Mouse (Mus musculus): Measurements from ENCODE around the gene Nup214. TPM values are rescaled to one million over a fixed set of nuclear protein-coding genes. Genes with fewer than 3 reads are reported as not detected.

Nup214 gene
- polyA plus RNA-seq (2012), result 13.0 and 25.5 TPM in 2 replicates

GRCm38 (mm10) chr2:31974141-31974808 lies at the start of gene Nup214:
Gene Nup214 (plus strand): TSS chr2:31974436.
- TF ChIP-seq GATA1 (IDR thresholded peaks at IDR 0.05; ENCODE audit: low read length), result no peak

- no peak for TF ChIP-seq GATA1 (IDR thresholded peaks at IDR 0.05; ENCODE audit: low read length)
Measured at GRCm38 (mm10) chr2:31924811-31925210, 49.4 kb upstream of the Nup214 start.

DNA sequence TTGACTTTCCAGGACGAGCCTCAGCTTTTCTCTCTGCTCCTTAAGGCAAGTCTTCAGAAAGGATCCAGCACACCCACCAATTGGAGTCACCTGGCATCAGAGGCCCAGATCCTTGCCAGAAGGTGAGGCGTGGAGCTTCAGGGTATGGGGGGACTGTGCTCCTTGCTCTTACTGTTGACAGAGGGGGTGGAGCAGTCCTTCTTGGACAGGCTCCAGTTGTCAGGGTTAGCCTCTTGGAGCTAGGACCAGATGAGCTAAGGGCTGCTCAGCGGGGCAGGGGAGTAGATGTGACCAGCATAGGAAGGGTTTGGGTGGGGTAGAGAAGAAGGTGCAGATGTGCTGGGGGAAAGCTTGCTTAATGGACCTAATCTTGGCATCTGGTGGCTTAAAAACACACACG lies 48.3 kb upstream of the Nup214 start:
- no peak for TF ChIP-seq GATA1 (IDR thresholded peaks at IDR 0.05; ENCODE audit: low read length)

GRCm38 (mm10) chr2:31929664-31930063 lies 44.6 kb upstream of the Nup214 start:
- no peak for TF ChIP-seq GATA1 (IDR thresholded peaks at IDR 0.05; ENCODE audit: low read length)

DNA sequence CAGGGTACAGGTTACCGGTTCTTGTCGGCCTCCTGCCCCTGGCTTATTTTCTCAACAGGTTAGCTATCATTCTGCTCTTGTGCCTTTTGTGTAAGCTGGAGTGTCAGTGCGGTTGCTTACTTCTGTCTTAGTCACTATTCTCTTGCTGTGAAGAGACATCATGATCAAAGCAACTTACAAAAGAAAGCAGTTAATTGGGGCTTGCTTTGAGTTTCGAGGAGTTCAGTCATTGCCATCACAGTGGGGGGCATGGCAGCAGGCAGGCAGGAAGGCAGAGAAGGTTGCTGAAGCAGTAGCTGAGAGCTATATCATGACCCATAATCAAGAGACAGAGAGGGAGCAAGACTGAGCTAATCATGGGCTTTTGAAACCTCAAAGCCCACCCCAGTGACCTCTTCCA lies 39.7 kb upstream of the Nup214 start:
- TF ChIP-seq GATA1 (IDR thresholded peaks at IDR 0.05; ENCODE audit: low read length), result no peak

DNA sequence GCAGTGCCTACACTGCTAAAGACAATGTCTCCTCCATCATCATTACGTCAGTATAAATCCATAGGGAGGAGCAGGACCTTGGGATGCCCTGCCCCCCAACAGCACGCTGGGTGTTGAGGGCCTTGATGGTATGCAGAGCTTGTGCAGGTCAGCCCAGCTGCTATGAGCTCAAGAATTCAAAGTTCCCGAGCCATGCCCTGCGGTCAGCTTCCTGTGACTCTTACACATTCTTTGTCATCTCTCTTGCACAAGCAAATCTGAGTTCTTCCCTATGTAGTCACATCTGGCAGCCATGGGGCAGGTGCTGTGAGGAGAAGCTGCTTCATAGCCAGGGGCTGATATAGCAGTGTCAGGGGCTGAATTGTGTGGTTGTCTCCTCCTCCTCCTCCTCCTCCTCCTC lies 39.2 kb upstream of the Nup214 start:
- no peak for TF ChIP-seq GATA1 (IDR thresholded peaks at IDR 0.05; ENCODE audit: low read length)

GRCm38 (mm10) chr2:31938298-31938697 lies 35.9 kb upstream of the Nup214 start:
- TF ChIP-seq GATA1 (IDR thresholded peaks at IDR 0.05; ENCODE audit: low read length), result no peak

DNA sequence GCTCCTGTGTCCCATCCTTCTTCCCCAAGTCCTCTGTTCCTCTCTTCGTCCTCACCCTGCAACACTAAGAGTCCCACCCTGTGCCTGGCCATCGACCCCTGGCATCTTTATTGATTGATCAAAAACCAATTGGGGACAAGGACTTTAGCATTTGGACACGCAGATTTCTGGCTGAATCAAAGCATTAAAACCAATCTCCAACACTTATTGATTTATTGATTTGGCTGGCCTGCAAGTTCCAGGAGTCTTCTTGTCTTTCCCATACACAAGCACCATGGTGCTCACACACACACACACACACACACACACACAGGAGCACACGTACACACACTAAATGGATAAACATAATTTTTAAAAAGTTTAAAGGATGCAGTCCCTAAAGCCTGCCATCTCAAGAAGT lies 31.2 kb upstream of the Nup214 start:
- no peak for TF ChIP-seq GATA1 (IDR thresholded peaks at IDR 0.05; ENCODE audit: low read length)

DNA sequence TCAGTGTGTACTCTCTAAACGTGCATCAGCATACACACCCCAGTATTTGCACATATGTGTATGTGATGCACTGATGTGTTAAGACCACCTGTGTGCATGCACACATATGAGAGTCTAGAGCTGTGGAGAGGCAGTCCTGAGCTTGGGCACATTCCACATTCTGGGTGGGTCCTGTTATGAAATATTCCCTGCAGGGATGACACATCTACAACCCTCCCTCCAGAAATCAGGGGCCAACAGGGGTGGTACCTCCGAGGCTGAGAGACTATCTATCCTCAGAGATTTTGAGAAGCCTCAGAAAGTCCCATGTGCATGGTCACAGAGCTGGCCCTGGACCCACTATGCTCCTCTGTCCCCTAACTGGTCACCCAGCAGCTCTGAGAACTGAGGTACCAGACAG lies 28.7 kb upstream of the Nup214 start:
- TF ChIP-seq GATA1 (IDR thresholded peaks at IDR 0.05; ENCODE audit: low read length), result no peak

GRCm38 (mm10) chr2:31948392-31948791 lies 25.8 kb upstream of the Nup214 start:
- no peak for TF ChIP-seq GATA1 (IDR thresholded peaks at IDR 0.05; ENCODE audit: low read length)

DNA sequence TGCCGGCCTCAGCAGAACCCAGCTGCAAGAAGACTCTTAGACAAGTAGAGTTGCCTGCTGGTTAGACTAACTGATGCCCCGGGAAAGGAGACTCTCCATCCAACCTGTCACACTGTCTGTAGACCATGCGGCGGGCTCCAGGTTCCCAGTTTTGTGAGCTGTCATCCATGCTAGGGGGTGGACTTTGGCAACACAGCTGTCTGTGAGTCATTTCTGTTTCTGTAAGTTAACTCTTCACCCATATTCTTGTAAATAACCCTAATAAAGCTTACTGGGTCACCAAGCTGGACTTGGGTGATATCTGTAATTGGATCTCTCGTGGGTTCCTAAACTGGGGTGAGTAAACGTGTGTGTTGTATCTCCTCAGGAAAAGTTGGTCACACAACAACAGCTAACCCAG lies 25.4 kb upstream of the Nup214 start:
- no peak for TF ChIP-seq GATA1 (IDR thresholded peaks at IDR 0.05; ENCODE audit: low read length)

DNA sequence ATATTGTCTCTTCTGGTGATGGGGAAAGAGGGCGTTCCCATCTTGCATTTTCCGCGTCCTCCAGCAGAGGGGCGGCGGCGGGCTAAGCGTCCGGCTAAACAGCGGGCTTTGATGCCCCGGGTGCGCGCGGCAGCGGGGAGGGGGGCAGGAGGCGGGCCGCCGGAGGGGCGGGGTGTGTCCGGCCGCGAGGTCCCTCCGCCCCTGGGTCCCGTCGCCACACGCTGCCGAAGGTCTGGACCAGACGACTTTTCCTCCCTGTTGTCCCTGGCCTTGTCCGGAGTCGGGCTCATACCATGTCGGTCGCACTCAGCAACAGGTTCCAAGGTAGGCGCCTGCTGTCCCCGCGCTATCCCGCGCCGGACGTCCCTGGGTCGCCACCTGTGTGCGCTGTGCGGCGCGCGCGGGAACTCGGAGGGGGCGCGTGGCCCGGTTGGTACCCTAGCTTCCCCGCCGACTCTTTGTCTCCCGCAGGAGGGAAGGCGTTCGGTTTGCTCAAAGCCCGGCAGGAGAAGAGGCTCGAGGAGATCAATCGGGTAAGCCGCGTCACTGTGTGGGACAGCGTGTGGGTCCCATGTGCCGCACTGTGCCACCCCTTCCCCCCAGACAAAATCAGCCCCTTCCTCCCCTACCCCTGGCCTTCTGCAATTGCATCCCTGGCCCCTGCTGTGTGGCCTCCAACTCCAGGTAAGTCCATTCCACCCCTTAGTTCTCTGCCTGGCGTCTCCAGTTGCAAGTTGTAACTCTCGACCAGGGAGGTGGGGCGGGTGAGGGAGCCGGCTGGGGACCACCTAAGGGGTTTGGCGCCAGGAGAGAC lies 24.0 kb upstream of the Nup214 start, which contains the start of gene Aif1l:
Gene Aif1l, plus strand, starts transcription at position 82 of the 814 bp plus-strand sequence.
- no peak for TF ChIP-seq GATA1 (IDR thresholded peaks at IDR 0.05; ENCODE audit: low read length)

GRCm38 (mm10) chr2:31950966-31951365 lies 23.3 kb upstream of the Nup214 start:
- TF ChIP-seq GATA1 (IDR thresholded peaks at IDR 0.05; ENCODE audit: low read length), result no peak

DNA sequence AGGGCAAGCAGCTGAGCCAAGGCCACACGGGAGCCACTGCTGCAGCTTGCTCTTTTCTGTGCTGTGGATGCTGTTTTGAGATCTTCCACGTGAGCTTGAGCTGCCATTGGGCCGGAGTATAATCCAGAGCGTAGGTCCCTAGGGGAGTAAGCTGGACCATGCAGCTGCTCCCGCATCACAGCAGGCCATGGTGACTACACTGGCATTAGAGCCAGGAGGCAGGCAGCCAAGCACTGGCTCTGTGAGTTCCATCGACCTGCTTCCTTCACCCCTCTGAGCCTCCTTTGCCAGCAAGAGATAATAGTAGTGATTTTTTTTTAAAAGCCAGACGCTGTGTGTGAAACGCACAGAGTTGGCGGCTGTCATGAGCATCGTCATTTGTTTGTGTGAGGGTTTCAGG lies 22.0 kb upstream of the Nup214 start:
- TF ChIP-seq GATA1 (IDR thresholded peaks at IDR 0.05; ENCODE audit: low read length), result no peak

GRCm38 (mm10) chr2:31952725-31953124 lies 21.5 kb upstream of the Nup214 start:
- no peak for TF ChIP-seq GATA1 (IDR thresholded peaks at IDR 0.05; ENCODE audit: low read length)

- no peak for TF ChIP-seq GATA1 (IDR thresholded peaks at IDR 0.05; ENCODE audit: low read length)
Measured at GRCm38 (mm10) chr2:31953687-31954086, 20.5 kb upstream of the Nup214 start.

GRCm38 (mm10) chr2:31954779-31955181 lies 19.5 kb upstream of the Nup214 start:
- TF ChIP-seq GATA1 (IDR thresholded peaks at IDR 0.05; ENCODE audit: low read length), result no peak
